Mouse (Mus musculus): Measurements from ENCODE around the gene Sept11.

Gene Sept11

GRCm38 (mm10) chr5:93174675-93175074, 81.4 kb downstream of the Sept11 start:
- no peak for DNase-seq (ENCODE audit: low spot score)

GRCm38 (mm10) chr5:93178616-93179015, 85.4 kb downstream of the Sept11 start:
- DNase-seq (ENCODE audit: low spot score), result no peak

- DNase-seq (ENCODE audit: low spot score), result no peak
These were observed 87.0 kb downstream of the Sept11 start for GRCm38 (mm10) chr5:93180252-93180651.

- DNase-seq (ENCODE audit: low spot score), result no peak
These were observed 90.1 kb downstream of the Sept11 start for GRCm38 (mm10) chr5:93183311-93183710.

- DNase-seq (ENCODE audit: low spot score), result no peak
These were observed 91.3 kb downstream of the Sept11 start for GRCm38 (mm10) chr5:93184548-93184947.

- DNase-seq (ENCODE audit: low spot score), result no peak
These were observed 96.4 kb downstream of the Sept11 start for GRCm38 (mm10) chr5:93189607-93190006.

- no peak for DNase-seq (ENCODE audit: low spot score)
These were observed 97.2 kb downstream of the Sept11 start for GRCm38 (mm10) chr5:93190428-93190827.

- DNase-seq (ENCODE audit: low spot score), result no peak
These were observed 105.0 kb downstream of the Sept11 start for GRCm38 (mm10) chr5:93198232-93198631.

GRCm38 (mm10) chr5:93201181-93201580, 107.9 kb downstream of the Sept11 start:
- no peak for DNase-seq (ENCODE audit: low spot score)

- peak; percentile 53 for DNase-seq (ENCODE audit: low spot score)
These were observed 112.3 kb downstream of the Sept11 start for GRCm38 (mm10) chr5:93205371-93206108.

GRCm38 (mm10) chr5:93206109-93207005, 113.1 kb downstream of the Sept11 start, which contains the start of the genes Ccni and 2010109A12Rik:
Gene Ccni, minus strand, starts transcription at chr5:93206495.
Gene 2010109A12Rik, plus strand, starts transcription at chr5:93206518.
- DNase-seq (ENCODE audit: low spot score), result peak; percentile 95

GRCm38 (mm10) chr5:93207006-93207348, 113.7 kb downstream of the Sept11 start:
- DNase-seq (ENCODE audit: low spot score), result peak; percentile 13

- no peak for DNase-seq (ENCODE audit: low spot score)
These were observed 114.3 kb downstream of the Sept11 start for GRCm38 (mm10) chr5:93207555-93207954.

GRCm38 (mm10) chr5:93218375-93218774, 125.1 kb downstream of the Sept11 start:
- DNase-seq (ENCODE audit: low spot score), result no peak

- peak; percentile 19 for DNase-seq (ENCODE audit: low spot score)
These were observed 128.4 kb downstream of the Sept11 start for GRCm38 (mm10) chr5:93221661-93222060.

- no peak for DNase-seq (ENCODE audit: low spot score)
These were observed 131.3 kb downstream of the Sept11 start for GRCm38 (mm10) chr5:93224549-93224948.
